ENCODE assay signal across 13 mouse cellular contexts in the genomic region with DNA sequence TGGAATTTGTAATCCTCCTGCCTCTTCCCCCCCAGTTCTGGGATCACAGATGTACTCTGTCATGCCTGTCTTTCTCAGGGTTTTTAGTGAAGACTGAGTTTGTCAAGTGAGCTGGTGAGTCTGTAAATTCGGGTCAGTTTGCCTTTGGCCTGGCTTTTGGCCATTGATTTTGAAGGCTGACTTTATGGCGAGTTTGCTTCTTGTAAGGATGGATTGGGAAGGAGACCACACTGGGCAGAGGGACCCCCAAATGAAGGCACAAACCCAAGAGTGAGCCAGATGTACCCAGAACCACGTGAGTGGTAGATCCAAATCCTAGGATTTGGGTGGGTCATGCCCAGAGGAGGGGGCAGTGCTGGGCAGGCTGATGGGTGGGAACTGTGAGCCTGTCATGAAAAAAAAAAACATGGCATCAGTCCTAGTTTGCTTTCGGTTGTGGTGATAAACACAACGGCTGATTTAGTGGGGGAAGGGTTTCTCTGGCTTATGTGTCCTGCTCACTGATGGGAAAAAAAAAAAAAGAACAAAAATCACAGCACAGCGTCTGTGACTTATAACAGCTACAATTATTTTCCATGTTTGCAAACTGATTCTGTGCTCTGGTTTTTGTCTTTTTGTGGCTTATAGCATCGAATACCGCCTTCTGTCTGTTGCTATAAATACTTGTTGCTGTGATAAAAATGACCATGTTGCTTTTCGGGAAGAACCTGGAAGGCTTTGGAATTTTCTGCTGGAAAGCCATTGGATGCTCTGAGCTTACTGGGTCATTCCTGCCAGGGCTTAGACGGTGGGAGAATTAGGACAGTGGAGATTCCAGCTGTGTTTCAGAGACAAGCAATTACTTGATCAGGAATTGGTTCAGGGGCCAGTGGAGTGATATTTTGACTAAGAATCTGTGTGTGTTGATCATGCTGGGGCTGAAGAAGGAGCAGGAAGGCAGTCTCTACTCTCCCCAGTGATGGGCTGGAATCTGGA. TPM values are rescaled to one million over a fixed set of nuclear protein-coding genes. Genes with fewer than 3 reads are reported as not detected.
A peak's percentile ranks its signal among the peaks of the same experiment; 100 is the strongest.
DNase-seq lines count a peak whose midpoint lies in the region; ATAC-seq lines count a peak whose summit lies in the region.
"Had no signal": no experiment of that assay in that cellular context is flagged by ENCODE, and none has a peak within 500 bp of the region (broad histone marks: within the 10 kb centered on the region; RNA-seq: fewer than 3 reads in every experiment).

No protein-coding gene starts in this region.

- no peak for DNase-seq in embryonic facial prominence, embryonic 10.5 days (ENCODE audit: low spot score)
- DNase-seq in kidney, adult 11 months: no peak
- peak; percentile 18 for DNase-seq in MN1 (ENCODE audit: low spot score)
- no peak for DNase-seq in urinary bladder, adult 18-20 months (ENCODE audit: low spot score in 2 of 2)
- DNase-seq in c-Kit-positive CD71-positive TER-119-positive erythroid progenitor cells, embryonic 14.5 days (ENCODE audit: low spot score): no peak
- DNase-seq: adrenal gland, postnatal 14 days; cerebellum, postnatal 14 days had no signal

- H3K9ac ChIP-seq in embryonic facial prominence, embryonic 12.5 days: no peak overlapping the region
- H3K9ac ChIP-seq in kidney, embryonic 15.5 days: no peak overlapping the region
- no peak overlapping the region for H3K9ac ChIP-seq in hindbrain, embryonic 16.5 days (ENCODE audit: low read depth, low read length)
- H3K9ac ChIP-seq: neural tube, embryonic 12.5 days had no signal

- H3K4me2 ChIP-seq in embryonic facial prominence, embryonic 12.5 days (replicated peaks): no peak overlapping the region
- no peak overlapping the region for H3K4me2 ChIP-seq in kidney, embryonic 15.5 days
- no peak overlapping the region for H3K4me2 ChIP-seq in hindbrain, embryonic 16.5 days (ENCODE audit: low read length)
- H3K4me2 ChIP-seq: neural tube, embryonic 12.5 days had no signal

- WGBS in embryonic facial prominence, embryonic 12.5 days: 68% methylated on average over 10 of the region's 10 CpGs
- 76% methylated on average over 10 of the region's 10 CpGs for WGBS in embryonic facial prominence, embryonic 10.5 days
- 67% methylated on average over 10 of the region's 10 CpGs for WGBS in kidney, embryonic 15.5 days
- WGBS in hindbrain, embryonic 16.5 days: 56% methylated on average over 10 of the region's 10 CpGs

- no peak for ATAC-seq in embryonic facial prominence, embryonic 12.5 days (ENCODE audit: insufficient number of reproducible peaks, insufficient read depth, low FRiP score, low TSS enrichment)
- ATAC-seq in kidney, embryonic 15.5 days (replicated peaks; ENCODE audit: low FRiP score): no peak
- ATAC-seq in hindbrain, embryonic 16.5 days: no peak

- no peaks in the 10 kb centered on the region for H3K27me3 ChIP-seq in embryonic facial prominence, embryonic 12.5 days
- H3K27me3 ChIP-seq in embryonic facial prominence, embryonic 10.5 days (replicated peaks; ENCODE audit: low read depth, poor library complexity, severe bottlenecking): no peaks in the 10 kb centered on the region
- H3K27me3 ChIP-seq in kidney, embryonic 15.5 days: no peaks in the 10 kb centered on the region
- no peaks in the 10 kb centered on the region for H3K27me3 ChIP-seq in hindbrain, embryonic 16.5 days (replicated peaks; ENCODE audit: control insufficient read depth, insufficient read depth, low read length)
- H3K27me3 ChIP-seq: neural tube, embryonic 12.5 days had no signal

- no peaks in the 10 kb centered on the region for H3K9me3 ChIP-seq in embryonic facial prominence, embryonic 12.5 days
- no peaks in the 10 kb centered on the region; the same call in 1 of the 2 replicates for H3K9me3 ChIP-seq in embryonic facial prominence, embryonic 10.5 days
- no peaks in the 10 kb centered on the region for H3K9me3 ChIP-seq in kidney, embryonic 15.5 days (replicated peaks)
- no peaks in the 10 kb centered on the region for H3K9me3 ChIP-seq in hindbrain, embryonic 16.5 days (ENCODE audit: control insufficient read depth, low read length)
- H3K9me3 ChIP-seq: G1E; neural tube, embryonic 12.5 days had no signal

- 0 out of 2 replicates have a peak overlapping the region, but pooled peaks have one; percentile 7 for H3K27ac ChIP-seq in embryonic facial prominence, embryonic 12.5 days
- no peak overlapping the region for H3K27ac ChIP-seq in embryonic facial prominence, embryonic 10.5 days (replicated peaks)
- H3K27ac ChIP-seq in kidney, embryonic 15.5 days: peak overlapping the region; percentile 41
- H3K27ac ChIP-seq in hindbrain, embryonic 16.5 days (ENCODE audit: low read depth, low read length): peak overlapping the region; percentile 59
- H3K27ac ChIP-seq: left cerebral cortex, adult 2 months; neural tube, embryonic 12.5 days had no signal

- no peak overlapping the region for H3K4me3 ChIP-seq in embryonic facial prominence, embryonic 12.5 days
- no peak overlapping the region for H3K4me3 ChIP-seq in embryonic facial prominence, embryonic 10.5 days
- H3K4me3 ChIP-seq in kidney, embryonic 15.5 days (replicated peaks): no peak overlapping the region
- no peak overlapping the region for H3K4me3 ChIP-seq in hindbrain, embryonic 16.5 days (ENCODE audit: low read length)
- H3K4me3 ChIP-seq: left cerebral cortex, adult 2 months; neural tube, embryonic 12.5 days had no signal

- peaks cover 14% of the 10 kb centered on the region; the same call in 1 of the 2 replicates for H3K36me3 ChIP-seq in embryonic facial prominence, embryonic 12.5 days
- H3K36me3 ChIP-seq in embryonic facial prominence, embryonic 10.5 days (replicated peaks): peaks cover 32% of the 10 kb centered on the region
- peaks cover 29% of the 10 kb centered on the region for H3K36me3 ChIP-seq in kidney, embryonic 15.5 days
- peaks cover 4% of the 10 kb centered on the region; the same call in 1 of the 2 replicates for H3K36me3 ChIP-seq in hindbrain, embryonic 16.5 days (ENCODE audit: control insufficient read depth, insufficient read depth, low read length)
- H3K36me3 ChIP-seq: G1E had no signal

- H3K4me1 ChIP-seq in embryonic facial prominence, embryonic 12.5 days: peaks cover 21% of the 10 kb centered on the region
- peaks cover 24% of the 10 kb centered on the region for H3K4me1 ChIP-seq in embryonic facial prominence, embryonic 10.5 days
- peaks cover 41% of the 10 kb centered on the region for H3K4me1 ChIP-seq in kidney, embryonic 15.5 days
- peaks cover 25% of the 10 kb centered on the region for H3K4me1 ChIP-seq in hindbrain, embryonic 16.5 days (ENCODE audit: control insufficient read depth, insufficient read depth, low read depth, low read length)

RNA-seq across cellular contexts. Expression of a gene that starts 45.4 kb away (rescaled TPM):
- polyA plus RNA-seq in embryonic facial prominence, embryonic 12.5 days (2016; fragmentation: Nextera tagmentation; extraction: Ambion mirVana): 25.6 and 26.3 TPM in 2 replicates
- 26.6 and 26.8 TPM in 2 replicates for polyA plus RNA-seq in embryonic facial prominence, embryonic 10.5 days (2016; fragmentation: Nextera tagmentation; extraction: Ambion mirVana)
- polyA plus RNA-seq in kidney, embryonic 15.5 days (2015; fragmentation: Nextera tagmentation; extraction: Ambion mirVana): 24.7 and 25.4 TPM in 2 replicates
- 54.8 and 69.4 TPM in 2 replicates for polyA plus RNA-seq in hindbrain, embryonic 16.5 days (2015; fragmentation: Nextera tagmentation; extraction: Ambion mirVana)
- polyA plus RNA-seq: G1E had no signal
